Mouse (Mus musculus) E14TG2a.4 (cell line): Measurements from ENCODE around the gene Rps27a.
"Not testable (repeated sequence)": the region's sequence is repeated elsewhere in the genome, so short reads cannot be mapped to it uniquely, and the experiment has no call there.

Source experiments
- H3K27me3 ChIP-seq: 2 replicates; pipeline ENCODE4 v1.6.1; 2014; ENCODE audit warnings: low read length, control low read depth; ENCODE audit not compliant: insufficient read depth
- H3K36me3 ChIP-seq: 2 replicates; pipeline ENCODE4 v1.6.1; 2014; ENCODE audit warnings: low read length, control low read depth; ENCODE audit not compliant: insufficient read depth
- H3K4me1 ChIP-seq: replicated peaks from 2 replicates; pipeline ENCODE4 v1.6.1; 2014; ENCODE audit warnings: low read depth, low read length, control low read depth
- H3K4me3 ChIP-seq: replicated peaks from 2 replicates; pipeline ENCODE4 v1.5.1; 2014; ENCODE audit warnings: mild to moderate bottlenecking, low read length
- H3K9me3 ChIP-seq: 2 replicates; pipeline ENCODE4 v1.6.1; 2014; ENCODE audit warnings: low read length, control low read depth
- CTCF ChIP-seq: conservative IDR thresholded peaks from 2 replicates; pipeline ENCODE4 v1.5.1; 2014; ENCODE audit warnings: low read length
- NANOG ChIP-seq: IDR thresholded peaks from 2 replicates; pipeline ENCODE4 v1.6.1; 2014; ENCODE audit warnings: borderline replicate concordance, low read length, mixed read lengths
- POU5F1 ChIP-seq: IDR thresholded peaks from 2 replicates; pipeline ENCODE4 v1.6.1; 2014; ENCODE audit warnings: low read length, borderline replicate concordance

Rps27a gene

DNA sequence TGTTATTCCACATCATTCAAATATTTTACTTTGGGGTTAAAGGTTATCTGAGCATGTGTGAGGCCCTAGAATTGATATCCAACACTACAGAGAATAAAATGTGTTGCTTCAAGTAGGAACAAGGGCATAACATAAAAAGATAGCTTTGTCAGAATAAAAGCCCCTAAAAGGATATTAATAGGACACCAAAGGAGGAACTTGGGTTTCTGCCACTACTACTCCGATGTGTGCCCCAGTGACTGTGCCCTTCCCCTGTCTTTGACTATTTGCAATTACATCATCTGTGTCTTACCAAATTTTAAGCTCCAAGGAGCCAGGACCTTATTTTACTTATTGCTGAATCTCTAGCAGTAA is 1.5 kb upstream of the Rps27a start:
- Histone ChIP-seq H3K4me3 (peak overlapping the region; percentile 98; the same call in 1 of the 2 replicates), H3K36me3 (peaks cover 31% of the 10 kb centered on the region), H3K9me3 (no peaks in the 10 kb centered on the region), H3K4me1 (peaks cover 20% of the 10 kb centered on the region), H3K27me3 (no peaks in the 10 kb centered on the region)
- TF ChIP-seq CTCF: no peak
- TF ChIP-seq NANOG: no peak
- no peak for TF ChIP-seq POU5F1

DNA sequence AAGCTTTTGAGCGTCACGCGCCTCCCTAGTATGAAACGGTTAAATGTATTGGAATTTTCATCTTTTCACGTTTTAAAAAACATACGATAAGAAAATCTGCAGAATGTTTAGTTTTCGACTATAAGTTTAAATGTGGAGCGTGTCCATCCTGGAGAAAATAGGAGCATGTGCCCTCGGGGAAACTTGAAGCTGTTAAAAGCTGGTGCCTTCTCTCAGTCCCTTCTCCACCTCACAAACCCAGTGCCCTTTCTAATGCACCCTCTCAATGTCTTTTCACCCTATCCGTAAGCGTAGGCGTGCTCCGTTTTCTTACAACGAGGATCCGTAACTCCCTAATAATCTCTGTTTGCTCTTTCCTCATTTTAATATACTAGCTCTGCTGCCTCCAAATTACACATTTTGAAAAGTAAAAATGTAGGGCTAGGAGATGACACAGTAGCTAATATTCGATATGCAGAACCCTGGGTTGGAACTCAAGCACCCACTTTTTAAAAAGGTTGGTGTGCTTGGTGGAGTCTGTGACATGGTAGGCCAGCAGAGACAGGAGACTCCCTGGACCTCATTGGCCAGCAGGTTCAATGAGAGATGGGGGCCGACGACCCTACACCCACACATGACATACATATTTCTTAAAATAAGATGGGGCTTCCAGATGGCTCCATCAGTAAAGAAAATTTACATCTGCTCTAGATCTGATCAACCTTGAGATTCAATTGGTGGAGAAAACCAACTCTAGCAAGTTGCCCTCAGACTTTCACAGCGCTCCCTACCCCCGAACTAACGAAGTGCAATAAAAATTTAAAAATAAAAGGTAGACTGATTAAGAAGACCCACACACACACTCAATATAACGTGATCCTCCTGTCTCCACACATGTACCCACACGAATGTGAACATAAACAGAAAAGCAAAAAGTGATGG is 855 bp upstream of the Rps27a start:
- Histone ChIP-seq H3K9me3 (no peaks in the 10 kb centered on the region), H3K27me3 (no peaks in the 10 kb centered on the region), H3K4me1 (peaks cover 26% of the 10 kb centered on the region), H3K36me3 (peaks cover 37% of the 10 kb centered on the region), H3K4me3 (peak overlapping the region; percentile 98)
- TF ChIP-seq POU5F1: no peak
- TF ChIP-seq CTCF: no peak
- TF ChIP-seq NANOG: no peak

DNA sequence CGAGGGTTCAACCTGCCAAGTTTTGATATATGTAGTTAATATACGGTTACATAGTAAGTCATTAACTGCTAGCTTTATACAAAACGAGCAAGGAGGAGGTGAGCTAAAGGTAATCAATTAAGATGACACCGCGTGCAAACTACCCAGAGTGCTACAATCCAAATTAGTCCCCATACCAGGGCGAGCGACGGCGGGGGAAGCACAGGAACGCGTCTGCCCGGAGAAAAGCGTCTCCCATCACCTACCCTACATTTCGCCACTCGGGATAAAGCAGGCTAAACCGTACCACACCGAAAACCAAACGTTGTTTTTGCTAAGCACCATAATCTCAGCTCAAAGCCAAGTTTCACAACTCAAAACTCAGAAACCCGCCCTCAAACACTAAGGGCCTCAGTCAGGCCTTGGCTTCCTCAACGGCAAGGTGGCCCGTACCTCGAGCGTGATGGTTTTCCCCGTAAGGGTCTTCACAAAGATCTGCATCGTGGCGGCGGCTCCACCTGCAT is 609 bp downstream of the Rps27a start:
- no peak for TF ChIP-seq CTCF
- TF ChIP-seq POU5F1: no peak
- TF ChIP-seq NANOG: no peak
- Histone ChIP-seq H3K4me3 (peak overlapping the region; percentile 98), H3K36me3 (peaks cover 49% of the 10 kb centered on the region), H3K27me3 (no peaks in the 10 kb centered on the region), H3K4me1 (peaks cover 29% of the 10 kb centered on the region), H3K9me3 (no peaks in the 10 kb centered on the region)

DNA sequence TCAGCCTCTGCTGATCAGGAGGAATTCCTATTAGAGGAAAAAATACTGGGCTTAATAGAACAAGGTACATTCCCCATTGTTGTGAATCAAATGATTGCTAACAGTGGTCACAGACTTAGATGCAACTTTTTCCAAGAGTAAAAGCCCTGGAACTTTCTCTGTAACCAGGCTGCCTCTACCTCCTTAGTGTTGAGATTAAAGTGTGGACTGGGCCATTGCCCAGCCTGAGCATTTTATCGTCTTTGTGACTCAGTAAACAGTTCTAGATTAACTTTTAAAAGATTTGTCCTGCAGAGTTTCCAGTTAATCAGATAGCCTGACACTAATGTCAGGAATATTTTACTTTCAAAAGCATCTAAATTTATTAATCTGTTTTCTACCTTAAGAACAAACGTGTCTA is 1.1 kb downstream of the Rps27a start:
- Histone ChIP-seq H3K9me3 (no peaks in the 10 kb centered on the region), H3K4me3 (peak overlapping the region; percentile 98), H3K4me1 (peaks cover 31% of the 10 kb centered on the region), H3K27me3 (no peaks in the 10 kb centered on the region), H3K36me3 (peaks cover 55% of the 10 kb centered on the region)
- TF ChIP-seq NANOG (no peak), POU5F1 (no peak), CTCF (no peak)

DNA sequence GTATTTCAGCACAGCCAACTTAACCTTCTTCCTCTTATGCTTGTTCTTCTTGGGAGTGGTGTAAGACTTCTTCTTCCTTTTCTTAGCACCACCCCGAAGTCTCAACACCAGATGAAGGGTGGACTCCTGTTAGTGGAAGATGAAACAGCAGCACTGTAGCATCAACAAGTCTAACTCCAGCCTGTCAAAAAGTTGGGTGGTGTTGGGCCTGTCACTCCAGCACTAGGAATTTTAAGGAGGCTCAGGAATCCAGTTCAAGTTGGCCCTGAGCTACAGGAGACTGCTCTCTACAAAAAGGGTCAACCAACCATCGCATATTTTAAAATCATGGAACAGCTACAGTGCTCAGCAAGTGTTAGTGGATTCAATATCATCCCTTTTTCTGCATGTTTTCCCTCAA is 1.6 kb downstream of the Rps27a start:
- not testable (repeated sequence) for H3K9me3 ChIP-seq, H3K27me3 ChIP-seq
- Histone ChIP-seq H3K36me3 (peaks cover 59% of the 10 kb centered on the region), H3K4me3 (peak overlapping the region; percentile 98), H3K4me1 (peaks cover 31% of the 10 kb centered on the region)

DNA sequence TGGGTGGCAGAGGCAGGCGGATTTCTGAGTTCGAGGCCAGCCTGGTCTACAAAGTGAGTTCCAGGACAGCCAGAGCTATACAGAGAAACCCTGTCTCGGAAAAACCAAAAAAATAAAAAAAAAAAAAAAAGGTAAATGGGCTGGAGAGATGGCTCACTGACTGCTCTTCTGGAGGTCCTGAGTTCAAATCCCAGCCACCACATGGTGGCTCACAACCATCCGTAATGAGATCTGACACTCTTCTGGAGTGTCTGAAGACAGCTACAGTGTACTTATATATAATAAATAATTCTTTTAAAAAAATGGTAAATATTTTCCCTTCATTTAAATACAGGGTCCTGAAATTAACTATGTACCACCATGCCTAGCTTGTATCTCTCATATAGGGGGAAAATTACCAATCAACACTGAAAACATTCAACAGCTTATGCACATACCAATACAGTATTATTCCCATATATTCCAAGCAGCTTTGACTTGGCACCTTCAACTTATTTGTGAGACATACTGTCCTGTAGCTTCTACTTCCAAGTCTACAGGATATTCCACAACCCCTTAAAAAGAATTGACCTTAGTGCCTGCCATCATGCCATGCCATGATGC is 2.7 kb downstream of the Rps27a start:
- Histone ChIP-seq H3K4me3 (peak overlapping the region; percentile 98; the same call in 1 of the 2 replicates), H3K4me1 (peaks cover 36% of the 10 kb centered on the region), H3K36me3 (peaks cover 69% of the 10 kb centered on the region)
- H3K27me3 ChIP-seq, H3K9me3 ChIP-seq: not testable (repeated sequence)

DNA sequence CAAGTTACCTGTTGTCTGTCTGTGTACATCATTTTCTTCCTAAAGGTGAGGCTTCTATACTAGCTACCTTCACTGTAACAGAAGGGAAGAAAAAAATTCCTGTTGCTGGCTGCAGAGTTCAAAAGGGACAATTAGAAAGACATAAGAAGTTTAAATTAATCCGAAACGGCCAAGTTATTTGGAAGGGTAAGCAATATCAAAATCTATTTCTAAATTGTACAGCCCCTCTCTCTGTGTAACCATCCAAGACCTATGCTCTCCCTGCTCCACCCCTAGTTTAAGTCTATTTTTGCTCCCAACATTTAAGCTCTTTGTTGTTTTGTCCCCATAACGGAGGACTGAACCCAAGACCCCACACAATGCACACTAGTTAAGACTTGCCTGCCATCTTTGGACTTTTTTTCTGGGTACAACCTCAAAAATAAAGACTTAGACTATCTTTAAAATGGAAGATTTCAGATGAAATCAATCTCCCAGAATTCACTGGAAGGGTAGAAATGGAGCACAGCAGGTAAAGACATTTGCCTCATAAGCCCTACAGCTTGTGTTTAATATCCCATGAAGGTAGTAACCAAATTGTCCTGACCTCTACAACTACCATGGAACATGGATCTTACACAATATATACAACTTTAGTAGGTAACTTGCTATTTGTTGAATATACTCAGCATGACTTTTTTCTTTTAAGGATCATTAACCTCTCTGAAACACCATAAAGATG is 3.5 kb downstream of the Rps27a start:
- Histone ChIP-seq H3K36me3 (peaks cover 76% of the 10 kb centered on the region), H3K27me3 (no peaks in the 10 kb centered on the region), H3K4me3 (no peak overlapping the region), H3K4me1 (peaks cover 35% of the 10 kb centered on the region), H3K9me3 (no peaks in the 10 kb centered on the region)
- TF ChIP-seq POU5F1: no peak
- no peak for TF ChIP-seq NANOG
- no peak for TF ChIP-seq CTCF

DNA sequence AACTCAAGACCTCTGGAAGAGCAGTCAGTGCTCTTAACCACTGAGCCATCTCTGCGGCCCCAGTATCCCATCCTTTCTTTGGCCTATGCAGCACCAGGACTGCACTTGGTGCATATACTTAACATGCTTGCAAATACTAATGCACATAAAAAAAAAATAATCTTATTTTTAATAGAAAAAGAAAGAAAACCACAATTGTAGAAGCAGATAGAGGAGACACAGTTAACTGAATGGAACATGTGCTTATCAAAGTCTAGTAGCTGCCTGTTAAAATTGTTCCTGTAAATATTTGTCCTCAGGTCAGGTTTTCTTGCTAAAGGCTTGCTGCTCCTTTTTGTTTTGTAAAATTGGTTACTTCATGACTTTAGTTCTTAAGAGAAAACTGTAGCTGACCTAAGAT is 9.7 kb downstream of the Rps27a start:
- Histone ChIP-seq H3K9me3 (no peaks in the 10 kb centered on the region), H3K4me1 (0 out of 2 replicates have a peak, but pooled peaks cover 9% of the 10 kb centered on the region), H3K36me3 (peaks cover 94% of the 10 kb centered on the region), H3K4me3 (no peak overlapping the region), H3K27me3 (no peaks in the 10 kb centered on the region)
- TF ChIP-seq NANOG: no peak
- TF ChIP-seq CTCF: no peak
- TF ChIP-seq POU5F1: no peak
